Mouse (Mus musculus) 3T3-L1 (cell line): ENCODE measurements around the gene Gpr25.
A peak's percentile ranks its signal among the peaks of the same experiment; 100 is the strongest.

Experiments
- DNase-seq: peaks from one replicate; pipeline ENCODE4 v3.0.0-alpha.2; 2015; ENCODE audit warnings: low read depth, low spot score

Gpr25 gene

DNA sequence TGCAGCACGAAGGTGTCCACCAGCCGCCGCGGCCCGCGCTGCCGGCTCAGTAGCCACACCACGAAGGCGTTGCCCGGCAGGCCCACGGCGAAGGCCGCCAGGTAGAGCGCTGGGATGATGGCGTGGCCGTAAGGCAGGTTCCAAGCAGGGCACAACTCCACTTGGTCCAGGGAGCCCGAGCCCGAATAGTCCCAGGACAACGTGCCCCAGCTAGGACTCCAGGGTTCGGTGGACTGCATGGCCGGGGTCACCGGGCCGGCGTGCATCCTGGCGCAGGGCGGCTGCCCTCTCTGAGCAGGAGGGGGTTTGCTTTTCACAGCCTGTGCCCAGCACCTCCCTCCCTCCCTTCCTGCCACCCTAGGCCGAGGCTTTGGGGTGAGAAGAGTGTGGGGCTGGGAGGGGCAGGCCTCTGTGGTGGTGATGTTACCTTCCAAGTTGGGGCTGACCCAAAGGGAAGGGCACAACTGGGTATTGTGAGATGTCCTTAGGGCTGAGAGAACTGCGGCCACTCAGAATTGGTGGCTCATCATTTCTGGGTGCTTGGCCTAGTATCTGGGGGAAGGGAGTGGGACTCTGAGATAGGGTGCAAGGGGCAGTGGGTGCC, at the start of gene Gpr25:
TSS of gene Gpr25 (minus strand) at position 239 of the 604 bp plus-strand sequence.
- no peak for DNase-seq

DNA sequence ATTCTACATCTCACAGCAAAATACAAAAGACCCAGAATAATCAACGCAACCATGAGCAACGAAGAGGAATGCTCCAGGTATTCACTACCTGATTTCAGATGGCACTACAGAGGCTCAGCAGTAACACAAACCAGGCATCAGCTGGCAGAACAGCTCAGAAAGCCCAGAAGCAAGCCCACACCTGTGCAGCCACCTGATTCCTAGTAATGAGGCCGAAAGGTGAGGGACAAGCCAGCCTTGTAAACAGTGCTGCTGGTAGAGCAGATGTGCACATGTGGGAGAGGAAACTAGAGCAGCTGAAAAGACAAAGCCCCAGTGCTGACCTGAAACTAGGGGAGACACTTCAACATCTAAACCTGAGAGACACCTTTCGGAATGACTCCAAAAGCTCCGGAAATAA, 48.5 kb upstream of the Gpr25 start:
- no peak for DNase-seq

DNA sequence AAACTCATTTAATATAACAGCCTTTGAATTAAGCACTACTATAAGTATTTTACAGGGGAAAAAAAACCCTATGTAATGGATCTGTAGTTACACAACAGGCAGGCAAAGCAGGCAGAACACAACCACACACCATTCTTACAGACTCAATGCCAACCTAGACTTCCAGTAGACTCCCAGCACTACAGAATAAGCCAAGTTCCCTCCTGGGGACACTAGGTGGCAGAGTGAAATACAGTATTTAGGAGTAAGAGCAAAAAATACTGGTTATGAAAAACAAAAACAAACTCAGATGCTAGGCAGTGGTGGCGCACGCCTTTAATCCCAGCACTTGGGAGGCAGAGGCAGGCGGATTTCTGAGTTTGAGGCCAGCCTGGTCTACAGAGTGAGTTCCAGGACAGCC, 45.8 kb upstream of the Gpr25 start:
- peak; percentile 76 for DNase-seq

DNA sequence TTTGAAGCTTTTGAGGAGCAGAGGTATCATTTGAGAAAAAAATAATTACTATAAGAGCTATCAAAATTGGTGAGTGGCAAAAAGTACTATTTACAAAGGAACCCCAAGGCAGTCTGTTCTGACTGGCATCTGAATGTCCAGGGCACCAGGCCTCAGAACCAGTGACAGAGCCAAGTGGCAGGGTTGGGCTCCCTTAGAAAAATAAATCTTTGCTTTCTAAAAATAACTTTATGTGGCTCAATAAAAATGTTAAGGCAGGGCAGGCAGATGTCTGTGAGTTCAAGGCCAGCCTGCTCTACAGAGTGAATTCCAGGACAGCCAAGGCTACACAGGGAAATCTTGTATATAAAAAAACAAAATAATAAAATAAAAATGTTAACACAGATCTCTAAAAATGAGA, 33.3 kb upstream of the Gpr25 start:
- DNase-seq: no peak

DNA sequence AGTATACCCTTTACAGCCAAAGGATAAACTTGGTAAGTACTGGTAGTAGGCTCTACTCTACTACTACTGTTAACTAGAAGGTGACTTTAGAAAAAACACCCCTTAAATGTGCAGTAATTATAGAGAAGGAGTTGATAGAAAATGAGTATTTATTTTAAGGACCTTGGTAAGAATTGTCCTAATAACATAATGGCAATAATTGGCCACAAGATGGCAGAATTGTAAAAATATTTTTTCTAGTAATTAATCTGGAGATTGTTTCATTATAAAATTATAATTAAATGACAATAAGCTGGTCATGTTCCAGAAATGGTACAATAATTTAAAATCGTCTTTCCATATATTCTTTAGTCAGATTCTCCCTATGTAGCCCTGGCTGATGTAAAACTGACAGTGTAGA, 29.1 kb upstream of the Gpr25 start:
- peak; percentile 9 for DNase-seq

DNA sequence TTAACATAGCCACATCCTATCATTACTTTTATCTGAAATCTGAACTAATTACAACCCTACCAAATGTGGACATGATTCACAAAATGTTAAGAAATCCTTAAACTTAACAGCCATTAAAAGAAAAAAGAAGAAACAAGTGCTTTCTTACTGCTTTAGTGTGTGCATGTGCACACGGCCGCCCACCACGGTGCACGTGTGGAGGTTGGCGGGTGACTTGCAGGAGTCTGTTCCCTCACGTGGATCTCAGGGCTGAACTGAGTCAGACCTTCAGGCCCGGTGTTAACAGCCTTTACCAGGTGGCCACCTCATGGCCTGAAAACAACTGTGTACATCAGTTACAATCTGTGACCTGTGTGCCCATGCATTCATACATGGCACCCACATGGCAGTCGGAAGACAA, 16.7 kb upstream of the Gpr25 start:
- no peak for DNase-seq

DNA sequence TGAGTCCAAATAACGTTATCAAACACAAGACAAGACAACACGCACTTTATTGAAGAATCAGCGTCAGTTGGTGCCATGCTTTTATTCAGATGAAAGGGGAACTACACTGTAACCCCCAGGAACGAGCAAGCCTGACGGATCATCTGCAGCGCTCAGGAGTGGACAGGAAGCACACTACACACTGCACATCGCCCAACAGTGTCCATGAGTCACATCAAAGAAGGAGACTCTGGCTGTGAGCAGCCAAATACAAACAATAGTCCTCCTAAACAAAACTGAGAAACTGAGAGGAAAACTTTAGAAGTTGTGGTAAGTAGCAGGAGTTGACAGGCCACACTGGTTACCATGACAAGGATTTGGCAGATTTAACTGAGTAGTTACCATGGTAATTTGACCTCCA, 7.6 kb upstream of the Gpr25 start:
- DNase-seq: no peak

DNA sequence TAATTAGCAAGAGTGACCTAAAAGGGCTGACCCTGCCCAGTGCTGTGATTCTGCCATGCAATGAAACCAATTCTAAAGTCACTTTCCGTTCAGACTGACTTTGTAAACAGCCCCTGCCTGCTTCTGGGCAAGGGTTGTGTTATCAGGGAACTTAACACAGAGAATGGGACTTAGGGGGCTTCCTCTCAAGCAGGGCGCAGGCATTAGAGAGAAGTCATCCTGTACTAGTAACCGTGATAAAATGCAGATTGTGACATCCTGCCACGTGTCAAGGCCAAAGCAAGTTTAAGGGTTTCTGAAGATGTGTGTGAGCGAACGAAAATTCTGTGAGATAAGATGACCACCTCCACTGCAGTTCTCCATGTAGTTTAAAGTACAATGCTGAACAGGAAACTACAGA, 5.5 kb upstream of the Gpr25 start:
- DNase-seq: no peak

DNA sequence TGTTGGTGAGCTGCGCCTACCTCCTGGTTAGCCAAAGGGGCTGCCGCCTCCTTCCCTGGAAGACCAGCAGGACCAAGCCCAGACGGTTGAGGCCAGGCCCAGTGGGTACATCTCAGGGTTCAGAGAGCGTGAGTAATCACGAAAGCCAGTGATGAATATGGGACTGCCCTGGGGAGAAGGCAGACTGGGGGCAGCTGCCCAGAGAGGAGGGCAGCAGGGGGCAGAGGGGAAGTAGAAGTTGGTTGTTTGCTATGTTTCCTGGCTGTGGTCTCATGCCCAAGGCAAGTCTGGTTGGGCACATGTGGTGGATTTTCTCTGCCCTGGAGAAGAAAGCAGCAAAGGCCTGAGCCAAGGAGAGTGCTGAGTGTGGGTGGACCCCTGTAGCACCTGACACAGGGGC, 2.7 kb upstream of the Gpr25 start:
- no peak for DNase-seq

DNA sequence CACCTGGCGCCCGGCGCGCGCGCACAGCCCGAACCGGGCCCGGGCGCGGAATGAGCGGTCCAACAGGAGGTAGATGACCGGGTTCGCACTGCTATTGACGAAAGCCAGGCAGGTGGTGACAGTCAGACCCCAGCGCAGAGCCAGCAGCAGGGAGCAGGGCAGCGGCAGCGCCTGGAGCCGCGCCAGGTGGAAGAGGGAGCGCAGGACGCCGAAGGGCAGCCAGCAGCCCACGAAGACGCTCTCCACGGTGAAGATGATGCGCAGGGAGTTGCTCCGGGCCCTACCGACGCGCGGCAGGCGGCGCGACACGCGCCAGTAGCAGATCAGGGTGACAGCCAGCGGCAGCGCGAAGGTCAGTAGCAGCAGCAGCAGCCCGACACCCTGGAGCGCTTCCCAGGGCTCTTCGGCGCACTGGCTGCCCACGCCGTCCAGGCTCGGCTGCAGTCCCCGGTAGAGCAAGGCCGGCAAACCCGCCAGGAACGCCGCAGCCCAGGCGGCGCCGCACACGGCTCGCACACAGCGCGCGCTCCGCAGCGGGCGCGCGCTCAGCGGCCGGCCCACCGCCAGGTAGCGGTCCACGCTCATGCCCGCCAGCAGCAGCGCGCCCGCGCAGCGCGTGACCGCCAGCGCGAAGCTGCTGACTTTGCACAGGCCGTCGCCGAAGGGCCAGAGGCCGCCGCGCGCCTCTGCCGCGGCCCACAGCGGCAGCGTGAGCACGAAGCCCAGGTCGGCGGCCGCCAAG, 609 bp downstream of the Gpr25 start:
- DNase-seq: no peak

DNA sequence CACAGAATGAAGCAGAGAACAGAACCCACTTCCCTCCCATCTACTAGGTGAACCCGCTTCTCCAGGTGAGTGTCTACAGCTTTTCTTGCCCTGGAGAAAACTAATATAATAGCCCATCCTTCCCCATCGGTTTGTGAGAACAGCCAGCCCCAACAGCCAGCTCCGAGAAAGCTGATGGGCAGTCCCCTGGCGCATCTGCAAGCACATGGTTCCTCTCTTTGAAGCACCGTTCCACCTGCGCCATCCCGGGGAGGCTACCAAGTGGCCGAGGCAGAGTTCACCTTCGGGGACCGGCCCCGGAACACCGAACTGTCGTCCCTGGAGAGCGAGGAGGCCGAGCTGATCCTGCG, 1.2 kb downstream of the Gpr25 start:
- DNase-seq: no peak

DNA sequence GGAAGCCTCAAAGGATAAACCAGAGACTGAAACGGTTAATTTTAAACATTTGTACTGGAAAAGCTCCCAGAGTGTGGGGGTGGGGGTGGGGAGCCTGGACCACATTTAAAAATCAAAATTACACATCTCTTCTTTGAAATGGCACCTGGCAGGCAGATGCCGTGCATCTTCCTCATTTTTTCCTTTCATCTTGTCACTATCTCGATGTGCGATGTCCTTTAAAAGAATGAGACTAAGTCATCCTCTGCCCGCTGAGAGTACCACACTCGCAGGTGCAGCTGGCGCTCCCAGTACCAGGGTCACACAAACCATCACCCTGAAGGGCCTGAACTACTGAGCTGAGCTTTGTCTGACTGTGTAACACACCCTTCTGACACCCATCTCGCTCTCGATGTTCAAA, 2.2 kb downstream of the Gpr25 start:
- no peak for DNase-seq

DNA sequence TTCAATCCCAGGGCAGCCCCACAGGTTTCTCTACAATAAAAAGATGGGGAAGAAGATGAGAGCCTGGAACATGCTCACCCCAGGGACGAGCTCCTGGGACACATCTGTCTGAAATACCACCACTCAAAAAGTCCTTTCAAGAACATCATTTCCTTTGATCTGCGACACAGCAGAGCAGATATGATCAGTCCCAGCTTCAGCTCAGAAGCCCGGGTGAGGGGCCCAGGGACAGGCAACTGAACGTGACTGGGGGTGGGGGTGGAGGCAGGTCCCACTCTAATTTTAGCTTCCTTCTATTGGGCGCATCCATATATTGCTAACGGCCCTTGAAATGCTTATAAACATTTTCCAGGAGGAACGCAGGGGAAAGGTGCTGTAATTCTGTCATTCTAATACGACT, 5.0 kb downstream of the Gpr25 start:
- DNase-seq: no peak

DNA sequence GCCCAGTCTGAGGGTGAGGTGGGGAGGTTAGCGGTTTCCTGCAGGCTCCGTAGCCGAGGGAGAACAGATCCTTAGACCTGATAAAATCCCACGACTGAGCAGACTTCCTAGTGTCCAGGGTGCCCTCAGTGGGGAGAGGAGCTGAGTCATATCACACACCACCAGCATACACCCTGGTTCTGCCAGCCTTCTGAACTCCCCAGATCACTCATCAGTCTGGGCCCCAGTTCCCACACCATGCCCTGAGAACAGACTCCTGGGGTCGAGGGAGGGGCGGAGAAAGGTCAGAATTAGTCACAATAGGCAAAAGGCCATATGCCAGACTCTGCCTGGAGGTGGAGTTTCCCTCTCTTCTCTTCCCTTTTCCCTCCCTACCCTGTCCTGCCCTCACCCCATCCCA, 5.5 kb downstream of the Gpr25 start:
- DNase-seq: peak; percentile 57

DNA sequence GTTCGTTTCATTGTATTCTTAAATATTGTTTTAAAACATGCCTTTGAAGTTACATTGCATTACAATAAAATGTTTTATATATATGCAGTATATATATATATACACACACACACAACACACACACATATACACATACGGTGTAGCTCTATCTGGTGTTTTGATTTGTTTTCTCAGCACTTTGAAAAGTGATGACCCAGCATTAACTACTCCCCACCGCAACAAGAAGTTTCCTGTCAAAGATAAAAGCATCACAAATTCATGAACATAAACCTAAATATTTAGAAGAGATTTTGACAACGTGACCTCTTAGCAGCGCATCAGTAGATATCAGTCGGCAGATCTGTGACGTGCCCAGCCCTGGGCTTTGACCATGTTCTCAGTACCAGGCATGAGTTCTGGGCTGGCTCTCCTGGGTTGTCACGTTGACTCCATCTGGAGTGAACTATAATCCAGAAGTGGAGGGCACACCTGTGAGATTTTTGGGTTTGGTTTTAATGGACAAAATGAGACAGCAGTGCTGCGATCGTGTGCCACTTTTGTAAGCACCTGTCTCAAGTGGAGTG, 6.1 kb downstream of the Gpr25 start:
- no peak for DNase-seq

DNA sequence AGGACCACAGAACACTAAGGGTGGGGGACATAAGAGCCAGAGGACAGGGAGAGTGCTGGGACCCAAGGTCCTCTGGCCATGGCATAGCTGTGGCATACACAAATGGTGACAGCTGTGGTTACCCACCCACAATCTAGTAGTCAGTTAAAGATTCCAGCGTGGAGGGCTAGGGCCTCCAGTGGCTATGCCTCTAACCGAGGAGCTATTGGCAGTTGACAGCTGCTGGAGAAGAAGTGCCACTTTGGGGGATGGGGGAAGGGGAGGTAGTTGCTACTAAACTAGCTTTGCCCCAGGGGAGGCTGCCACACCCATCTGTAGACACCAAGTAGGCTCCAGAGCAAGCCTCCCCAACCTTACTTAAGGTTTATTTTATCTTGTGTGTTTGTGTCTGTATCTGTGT, 7.2 kb downstream of the Gpr25 start:
- no peak for DNase-seq

DNA sequence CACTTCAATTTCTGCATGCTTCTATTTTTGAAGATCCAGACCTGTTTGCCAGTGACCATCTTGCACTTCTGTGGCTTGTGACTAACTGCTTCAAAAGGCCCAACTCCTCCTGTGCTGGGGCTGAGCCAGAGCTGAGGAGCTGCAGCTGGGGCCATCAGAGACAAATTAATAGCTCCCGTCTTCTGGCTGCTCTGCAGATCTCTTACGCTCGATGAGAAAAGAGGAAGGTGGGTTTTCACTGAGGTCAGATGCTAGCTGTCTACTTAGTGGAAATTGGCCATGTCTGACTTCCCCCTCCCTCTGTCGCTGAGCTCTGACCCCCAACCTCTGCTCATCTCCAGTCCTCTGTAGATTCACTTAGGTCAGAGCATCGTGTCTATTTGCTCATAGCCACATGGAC, 11.0 kb downstream of the Gpr25 start:
- no peak for DNase-seq

DNA sequence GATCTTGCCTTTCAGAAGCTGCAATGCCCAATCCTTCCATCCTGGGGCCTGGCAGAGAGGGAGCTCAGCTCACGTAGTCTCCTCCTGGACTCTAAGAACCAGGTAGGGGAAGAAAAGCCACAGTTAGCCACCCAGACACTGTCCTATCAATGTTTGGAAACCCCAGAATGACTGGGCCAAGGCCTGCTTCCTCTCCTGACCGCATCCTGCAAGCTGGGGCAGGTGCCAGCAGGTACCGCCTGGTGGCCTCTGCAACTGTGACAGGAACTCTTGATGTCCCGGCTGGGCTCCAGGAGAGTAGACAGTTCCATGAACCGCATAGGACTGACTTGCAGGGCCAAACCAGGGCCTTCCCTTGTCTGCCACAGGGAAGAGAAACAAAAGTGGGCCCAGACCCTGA, 13.3 kb downstream of the Gpr25 start:
- no peak for DNase-seq

DNA sequence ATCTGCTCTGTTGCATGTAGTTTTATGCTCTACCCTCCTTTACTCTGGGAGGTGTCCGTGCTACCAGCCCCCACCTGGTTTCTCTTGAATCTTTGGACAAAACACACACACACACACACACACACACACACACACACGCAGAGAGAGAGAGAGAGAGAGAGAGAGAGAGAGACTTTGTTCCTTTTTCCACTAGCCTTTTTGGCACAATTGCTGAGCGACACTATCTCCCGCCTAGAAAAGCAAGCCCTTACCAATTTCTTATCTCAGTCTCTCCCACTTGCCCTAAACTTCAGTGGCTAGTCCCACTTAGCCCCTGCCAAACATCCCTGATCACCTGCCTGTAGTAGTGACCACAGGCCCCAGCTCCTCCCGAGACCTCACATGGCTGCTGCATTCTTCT, 16.2 kb downstream of the Gpr25 start:
- no peak for DNase-seq

DNA sequence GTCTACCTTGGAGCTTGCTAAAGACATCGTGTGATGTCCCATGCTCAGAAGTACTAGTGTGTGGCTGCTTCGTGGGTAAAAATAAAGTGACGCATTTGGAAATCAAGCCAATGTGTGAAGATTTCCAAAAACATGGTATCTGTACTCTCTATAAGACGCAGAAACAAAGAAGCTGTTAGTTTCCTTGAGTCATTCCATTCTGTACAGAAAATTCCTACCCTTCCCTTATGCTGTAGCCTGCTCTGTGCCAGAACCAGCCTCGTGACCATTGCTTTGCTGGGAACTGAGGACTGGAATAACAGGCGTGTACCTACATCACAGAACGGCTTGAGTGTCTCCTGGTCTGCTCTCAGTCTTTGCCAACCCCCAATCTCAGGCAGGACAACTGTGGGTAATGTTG, 18.9 kb downstream of the Gpr25 start:
- no peak for DNase-seq

DNA sequence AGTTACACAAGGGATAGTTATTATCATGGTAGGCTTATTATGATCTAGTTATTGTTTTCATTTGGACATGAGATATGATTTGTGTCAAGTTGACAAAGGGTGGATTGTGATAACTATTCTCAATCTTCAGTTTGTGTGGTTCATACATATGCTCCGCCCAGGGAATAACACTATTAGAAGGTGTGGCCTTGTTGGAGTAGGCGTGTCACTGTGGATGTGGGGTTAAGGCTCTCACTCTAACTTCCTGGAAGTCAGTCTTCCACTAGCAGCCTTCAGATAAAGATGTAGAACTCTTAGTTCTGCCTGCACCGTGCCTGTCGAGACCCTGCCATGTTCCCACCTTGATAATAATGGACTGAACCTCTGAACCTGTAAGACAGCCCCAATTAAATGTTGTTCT, 22.2 kb downstream of the Gpr25 start:
- no peak for DNase-seq

DNA sequence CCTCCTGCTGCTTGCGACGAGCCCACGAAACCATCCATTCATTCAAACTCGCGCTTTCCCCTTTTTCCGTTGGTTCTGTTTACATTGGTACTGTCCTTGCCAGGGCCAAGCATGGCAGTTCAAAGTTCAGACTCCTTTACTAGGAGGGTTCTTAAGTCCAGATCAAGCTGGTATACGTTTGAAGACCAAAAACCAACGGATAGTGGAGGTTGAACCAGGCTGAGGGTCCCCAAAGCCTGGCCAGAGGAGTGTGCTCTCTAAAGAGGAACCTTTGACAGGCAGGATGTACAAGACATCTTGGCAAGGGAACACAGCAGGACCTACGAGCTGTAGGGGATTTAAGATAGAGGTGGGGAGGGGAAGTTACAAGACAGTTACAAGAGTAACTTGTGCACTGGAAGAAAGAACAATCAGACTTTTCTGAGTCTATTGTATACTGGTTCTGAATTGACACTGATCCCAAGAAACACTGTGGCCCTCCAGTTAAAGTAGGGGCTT, 26.0 kb downstream of the Gpr25 start:
- DNase-seq: no peak

DNA sequence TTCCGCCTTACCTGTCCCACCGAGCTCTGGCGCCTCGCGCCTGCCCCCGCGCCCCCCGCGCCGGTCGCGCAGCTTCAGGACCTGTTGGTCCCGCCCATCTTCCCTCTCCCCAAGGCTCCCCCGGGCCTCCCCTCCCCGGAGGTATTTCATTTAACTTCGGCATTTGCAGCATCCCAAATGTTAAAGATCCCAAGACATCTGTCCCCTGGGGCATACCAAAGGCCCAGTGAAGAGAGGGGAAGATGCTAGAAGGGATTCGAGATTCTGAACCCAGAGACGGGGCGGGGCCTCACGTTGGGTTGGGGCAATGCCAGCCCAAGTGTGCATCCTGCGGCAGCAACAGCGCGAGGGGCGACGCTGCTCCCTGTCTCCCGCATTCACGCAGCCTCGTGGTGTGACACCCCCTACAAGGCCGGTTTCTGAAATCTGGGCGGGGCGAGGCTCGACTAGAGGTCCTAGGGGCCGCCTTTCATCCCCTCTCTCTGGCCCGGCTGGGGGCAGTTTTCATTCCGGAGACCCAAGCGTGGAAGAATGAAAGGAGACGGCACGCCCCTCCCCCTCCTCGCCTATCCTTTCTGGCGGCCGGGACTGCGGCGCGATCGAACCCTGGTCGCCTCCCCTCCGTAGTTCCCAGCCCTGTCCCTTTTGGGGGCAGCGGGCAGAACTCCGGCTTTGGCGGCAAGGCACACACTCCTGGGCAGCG, 26.6 kb downstream of the Gpr25 start, which contains the start of gene Inava:
TSS of gene Inava (minus strand) at position 373 of the 703 bp plus-strand sequence.
- DNase-seq: peak; percentile 76
